8 mouse cellular contexts compared by ENCODE assay signal in genomic region chr6:127079867-127080731, GRCm38 (mm10). TPM values are rescaled to one million over a fixed set of nuclear protein-coding genes. Genes with fewer than 3 reads are reported as not detected.
DNase-seq lines count a peak whose midpoint lies in the region; ATAC-seq and TF ChIP-seq lines count a peak whose summit lies in the region.

No protein-coding gene starts in this region.

- H3K27ac ChIP-seq in heart, embryonic 12.5 days (ENCODE audit: poor library complexity, severe bottlenecking), result no peak overlapping the region
- no peak overlapping the region for H3K27ac ChIP-seq in kidney, postnatal 0 days
- no peak overlapping the region for H3K27ac ChIP-seq in liver, adult 2 months (replicated peaks; ENCODE audit: insufficient read depth, low read depth, low read length)
- H3K27ac ChIP-seq in midbrain, postnatal 0 days (ENCODE audit: low read depth, low read length), result peak overlapping the region; percentile 91
- H3K27ac ChIP-seq in testis, adult 2 months (ENCODE audit: control insufficient read depth, insufficient read depth, low read depth, low read length), result no peak overlapping the region

- TF ChIP-seq CTCF in kidney, postnatal 0 days (IDR thresholded peaks at IDR 0.05; ENCODE audit: low read depth), result peak; percentile 66
- TF ChIP-seq CTCF in liver, adult 2 months (IDR thresholded peaks at IDR 0.05; ENCODE audit: low read depth, low read length), result peak; percentile 32; the same call in 1 of the 2 replicates
- peak; percentile 81 for TF ChIP-seq CTCF in midbrain, postnatal 0 days (IDR thresholded peaks at IDR 0.05)
- no peak for TF ChIP-seq CTCF in testis, adult 2 months (IDR thresholded peaks at IDR 0.05; ENCODE audit: control insufficient read depth, insufficient read depth, insufficient replicate concordance, low read depth, low read length)

- peaks cover 20% of the 10 kb centered on the region for H3K4me1 ChIP-seq in heart, embryonic 12.5 days (replicated peaks)
- H3K4me1 ChIP-seq in kidney, postnatal 0 days (replicated peaks; ENCODE audit: insufficient read depth, low read length), result no peaks in the 10 kb centered on the region
- H3K4me1 ChIP-seq in liver, adult 2 months (ENCODE audit: control insufficient read depth, insufficient read depth, low read length), result no peaks in the 10 kb centered on the region
- H3K4me1 ChIP-seq in midbrain, postnatal 0 days (ENCODE audit: insufficient read depth, low read length), result no peaks in the 10 kb centered on the region
- H3K4me1 ChIP-seq in testis, adult 2 months (ENCODE audit: control insufficient read depth, insufficient read depth, low read length), result peaks cover 10% of the 10 kb centered on the region

- no peaks in the 10 kb centered on the region for H3K9me3 ChIP-seq in heart, embryonic 12.5 days (replicated peaks)
- H3K9me3 ChIP-seq in kidney, postnatal 0 days (replicated peaks; ENCODE audit: low read length), result no peaks in the 10 kb centered on the region
- H3K9me3 ChIP-seq in midbrain, postnatal 0 days (ENCODE audit: low read length), result no peaks in the 10 kb centered on the region

- H3K36me3 ChIP-seq in heart, embryonic 12.5 days, result no peaks in the 10 kb centered on the region
- H3K36me3 ChIP-seq in kidney, postnatal 0 days (ENCODE audit: insufficient read depth, low read length), result no peaks in the 10 kb centered on the region
- no peaks in the 10 kb centered on the region for H3K36me3 ChIP-seq in liver, adult 2 months (ENCODE audit: control insufficient read depth, insufficient read depth, low read length)
- H3K36me3 ChIP-seq in midbrain, postnatal 0 days (ENCODE audit: insufficient read depth, low read length), result no peaks in the 10 kb centered on the region
- no peaks in the 10 kb centered on the region for H3K36me3 ChIP-seq in testis, adult 2 months (ENCODE audit: control insufficient read depth, insufficient read depth, low read length)

- H3K79me2 ChIP-seq in liver, adult 2 months (ENCODE audit: control insufficient read depth, insufficient read depth, low read length), result no peaks in the 10 kb centered on the region

- H3K27me3 ChIP-seq in heart, embryonic 12.5 days (replicated peaks), result peaks cover 25% of the 10 kb centered on the region
- H3K27me3 ChIP-seq in kidney, postnatal 0 days (ENCODE audit: insufficient read depth, low read length), result peaks cover 17% of the 10 kb centered on the region; the same call in 1 of the 2 replicates
- peaks cover 5% of the 10 kb centered on the region for H3K27me3 ChIP-seq in liver, adult 2 months (ENCODE audit: control insufficient read depth, insufficient read depth, low read length)
- H3K27me3 ChIP-seq in midbrain, postnatal 0 days (ENCODE audit: insufficient read depth, low read length), result no peaks in the 10 kb centered on the region
- H3K27me3 ChIP-seq in testis, adult 2 months (ENCODE audit: control insufficient read depth, insufficient read depth, low read length), result no peaks in the 10 kb centered on the region

- peak overlapping the region; percentile 89 for H3K4me2 ChIP-seq in heart, embryonic 12.5 days
- H3K4me2 ChIP-seq in kidney, postnatal 0 days (ENCODE audit: low read length), result peak overlapping the region; percentile 96
- H3K4me2 ChIP-seq in midbrain, postnatal 0 days (ENCODE audit: low read depth, low read length, poor library complexity, severe bottlenecking), result peak overlapping the region; percentile 86

- peak; percentile 34 to 36 for DNase-seq in B cell, adult 2 months
- peak; percentile 57 to 82 for DNase-seq in adrenal gland, adult (ENCODE audit: inconsistent age in 2 of 2, low spot score in 1 of 2)
- peak; percentile 88 for DNase-seq in embryo, embryonic 11 days
- peak; percentile 81 for DNase-seq in kidney, postnatal 0 days (ENCODE audit: low spot score)
- DNase-seq in liver, adult 2 months (ENCODE audit: extremely low read depth, low read depth, low spot score), result no peak
- DNase-seq in midbrain, postnatal 0 days (ENCODE audit: low spot score), result peak; percentile 90

- 1% methylated on average over 59 of the region's 59 CpGs for WGBS in heart, embryonic 12.5 days
- WGBS in kidney, postnatal 0 days, result 1% methylated on average over 59 of the region's 59 CpGs
- 6% methylated on average over 59 of the region's 59 CpGs for WGBS in liver, adult 2 months
- WGBS in midbrain, postnatal 0 days, result under 1% methylated on average over 59 of the region's 59 CpGs

- peak overlapping the region; percentile 55 for H3K4me3 ChIP-seq in heart, embryonic 12.5 days
- peak overlapping the region; percentile 50 for H3K4me3 ChIP-seq in kidney, postnatal 0 days (replicated peaks; ENCODE audit: low read depth, low read length)
- peak overlapping the region; percentile 6; the same call in 1 of the 2 replicates for H3K4me3 ChIP-seq in liver, adult 2 months (ENCODE audit: insufficient read depth, low read depth, low read length)
- H3K4me3 ChIP-seq in midbrain, postnatal 0 days (ENCODE audit: low read depth, low read length), result peak overlapping the region; percentile 60
- peak overlapping the region; percentile 63 for H3K4me3 ChIP-seq in testis, adult 2 months (ENCODE audit: control insufficient read depth, low read depth, low read length)

- peak overlapping the region; percentile 67 for H3K9ac ChIP-seq in heart, embryonic 12.5 days
- H3K9ac ChIP-seq in kidney, postnatal 0 days (ENCODE audit: low read depth, low read length), result peak overlapping the region; percentile 44; the same call in 1 of the 2 replicates
- no peak overlapping the region for H3K9ac ChIP-seq in liver, adult 2 months (ENCODE audit: low read depth, low read length)
- H3K9ac ChIP-seq in midbrain, postnatal 0 days (replicated peaks; ENCODE audit: low read length, poor library complexity, severe bottlenecking), result peak overlapping the region; percentile 85

- ATAC-seq in heart, embryonic 12.5 days (ENCODE audit: insufficient number of reproducible peaks, low FRiP score), result peak; percentile 72
- ATAC-seq in kidney, postnatal 0 days (replicated peaks; ENCODE audit: low FRiP score, low read depth), result peak; percentile 69
- peak; percentile 91 for ATAC-seq in midbrain, postnatal 0 days (ENCODE audit: low FRiP score)

- TF ChIP-seq POLR2A in liver, adult 2 months (IDR thresholded peaks at IDR 0.05; ENCODE audit: extremely low read depth, insufficient read depth, low read length), result no peak
- no peak for TF ChIP-seq POLR2A in testis, adult 2 months (IDR thresholded peaks at IDR 0.05; ENCODE audit: control insufficient read depth, low read depth, low read length)

RNA-seq across cellular contexts. Expression of gene Fgf23, which starts 7.4 kb away (rescaled TPM):
- 0.27 and 0.40 TPM in 2 replicates for polyA plus RNA-seq in heart, embryonic 12.5 days (2016; fragmentation: Nextera tagmentation; extraction: Ambion mirVana)
- not detected in 2 replicates for polyA plus RNA-seq in kidney, postnatal 0 days (2015; fragmentation: Nextera tagmentation; extraction: Ambion mirVana)
- total RNA-seq in liver, adult 2 months (2014; rRNA removed), result not detected in 2 replicates
- polyA plus RNA-seq in liver, adult 2 months (2012; rRNA removed), result not detected in 2 replicates
- total RNA-seq in midbrain, postnatal 0 days (2014; rRNA removed), result 0.33 and 0.77 TPM in 2 replicates
- 0.38 and 0.63 TPM in 2 replicates for polyA plus RNA-seq in midbrain, postnatal 0 days (2015; fragmentation: Nextera tagmentation; extraction: Ambion mirVana)
- 0.11 TPM in 1 of 2 replicates, not detected in the other for polyA plus RNA-seq in testis, adult 2 months (2012; rRNA removed)

RNA-seq across cellular contexts. Expression of gene Tigar, which starts 29.3 kb away (rescaled TPM):
- polyA plus RNA-seq in heart, embryonic 12.5 days (2016; fragmentation: Nextera tagmentation; extraction: Ambion mirVana), result 9.1 and 9.2 TPM in 2 replicates
- polyA plus RNA-seq in kidney, postnatal 0 days (2015; fragmentation: Nextera tagmentation; extraction: Ambion mirVana), result 2.6 and 2.8 TPM in 2 replicates
- 2.3 and 2.4 TPM in 2 replicates for total RNA-seq in liver, adult 2 months (2014; rRNA removed)
- 3.8 and 4.2 TPM in 2 replicates for polyA plus RNA-seq in liver, adult 2 months (2012; rRNA removed)
- total RNA-seq in midbrain, postnatal 0 days (2014; rRNA removed), result 6.1 and 6.7 TPM in 2 replicates
- 4.6 and 5.0 TPM in 2 replicates for polyA plus RNA-seq in midbrain, postnatal 0 days (2015; fragmentation: Nextera tagmentation; extraction: Ambion mirVana)
- 5.6 and 6.7 TPM in 2 replicates for polyA plus RNA-seq in testis, adult 2 months (2012; rRNA removed)

Comparison
In these comparisons a context has a peak if more than half of its experiments do, and no peak if none do; other contexts are left out.
1. H3K4me3 ChIP-seq: peak in every context shown above with its lines; median percentile 63 in testis, adult 2 months; 60 in midbrain, postnatal 0 days; 55 in heart, embryonic 12.5 days; 50 in kidney, postnatal 0 days; 6 in liver, adult 2 months.